Mouse (Mus musculus) stomach, postnatal 0 days (tissue): ENCODE results near the gene Cask.

Experiments
- CTCF ChIP-seq: IDR thresholded peaks from 2 replicates; pipeline ENCODE4 v1.5.1; 2016; ENCODE audit warnings: antibody characterized with exemption, low read depth, mild to moderate bottlenecking, moderate library complexity
- EP300 ChIP-seq: optimal IDR thresholded peaks from 2 replicates; pipeline ENCODE3; 2016; ENCODE audit warnings: antibody characterized with exemption

DNA sequence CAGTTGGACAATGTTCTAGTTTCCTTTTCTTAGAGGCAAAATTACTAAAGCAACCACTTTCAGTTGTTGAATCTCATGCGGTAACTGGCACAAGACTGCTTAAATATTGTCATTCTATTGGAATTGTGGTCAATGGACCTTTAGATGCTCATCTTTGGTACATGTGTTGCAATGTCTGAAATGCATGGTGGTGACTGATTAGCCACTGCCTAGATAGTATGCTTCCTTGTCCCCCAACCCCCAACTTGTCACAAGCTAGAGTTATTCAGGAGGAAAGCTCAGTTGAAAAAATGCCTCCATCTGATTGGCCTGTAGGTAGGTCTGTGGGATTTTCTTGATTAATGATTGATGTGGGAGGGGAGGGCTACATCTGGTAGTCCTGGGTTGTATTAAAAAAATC, 233.9 kb downstream of the Cask start:
- TF ChIP-seq CTCF (no peak), EP300 (no peak)
